Mouse (Mus musculus) midbrain, embryonic 10.5 days (tissue): Measurements from ENCODE around the gene Anxa4. TPM values are rescaled to one million over a fixed set of nuclear protein-coding genes. Genes with fewer than 3 reads are reported as not detected.

Experiments used
- DNase-seq: peaks from one replicate; pipeline ENCODE4 v3.0.0-alpha.2; 2017; ENCODE audit warnings: low spot score
- H3K27ac ChIP-seq: fragments of 300-500 bp; sonication (generic); replicated peaks from 2 replicates; pipeline ENCODE4 v1.5.1; 2016; ENCODE audit warnings: mild to moderate bottlenecking
- H3K27me3 ChIP-seq: fragments of 300-500 bp; sonication (generic); 2 replicates; pipeline ENCODE4 v1.6.1; 2016; ENCODE audit warnings: low read depth, mild to moderate bottlenecking; ENCODE audit not compliant: poor library complexity, severe bottlenecking
- H3K36me3 ChIP-seq: fragments of 300-500 bp; sonication (generic); 2 replicates; pipeline ENCODE4 v1.6.1; 2016; ENCODE audit warnings: mild to moderate bottlenecking, moderate library complexity
- H3K4me1 ChIP-seq: fragments of 300-500 bp; sonication (generic); 2 replicates; pipeline ENCODE4 v1.6.1; 2016
- H3K4me3 ChIP-seq: fragments of 300-500 bp; sonication (generic); 2 replicates; pipeline ENCODE4 v1.5.1; 2016; ENCODE audit warnings: mild to moderate bottlenecking, moderate library complexity
- H3K9me3 ChIP-seq: fragments of 300-500 bp; sonication (generic); replicated peaks from 2 replicates; pipeline ENCODE4 v1.6.1; 2016; ENCODE audit warnings: mild to moderate bottlenecking
- WGBS: fragments of 180-500 bp; shearing (Covaris S2); methylation state at CpG from one replicate; pipeline ENCODE4 v1.1.7; 2016; 5-methylcytosine and 5-hydroxymethylcytosine counted together
- polyA plus RNA-seq: library from polyadenylated mRNA; unstranded; fragments of >200 nt; fragmentation: Nextera tagmentation; extraction: Ambion mirVana; gene quantifications from 2 replicates; pipeline ENCODE4 v1.2.1, GENCODE M21; 2016

The Anxa4 gene
- polyA plus RNA-seq, 1 experiment from 2014 or later = 4.5 TPM

DNA sequence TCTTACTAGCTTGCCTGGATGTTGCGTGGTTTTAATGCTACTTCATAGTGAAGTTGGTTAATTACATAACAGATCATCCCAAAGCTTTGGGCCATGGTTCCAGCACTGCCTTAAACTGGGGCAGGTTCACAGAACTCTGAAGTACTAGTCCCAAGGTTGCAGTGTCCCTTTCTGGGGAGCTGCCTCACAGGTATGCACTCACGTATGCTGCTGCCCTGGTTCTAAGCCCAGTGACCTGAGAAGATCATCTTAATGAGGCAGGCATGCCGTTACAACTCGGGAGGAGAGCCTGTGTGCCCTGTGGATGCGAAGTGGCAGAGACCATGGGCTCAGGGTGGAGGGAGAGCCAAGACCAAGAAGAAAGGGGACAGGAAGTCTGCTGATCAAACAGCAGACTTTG, 26.5 kb upstream of the Anxa4 start:
- 82% methylated on average over 5 of the region's 5 CpGs for WGBS
- Histone ChIP-seq H3K4me3 (no peak overlapping the region), H3K27me3 (peaks cover 14% of the 10 kb centered on the region), H3K4me1 (peaks cover 26% of the 10 kb centered on the region), H3K27ac (no peak overlapping the region), H3K9me3 (no peaks in the 10 kb centered on the region), H3K36me3 (no peaks in the 10 kb centered on the region)
- DNase-seq = no peak

- DNase-seq = no peak
- no peak overlapping the region for H3K27ac ChIP-seq
- WGBS = 77% methylated on average over 4 of the region's 4 CpGs
- H3K27me3 ChIP-seq = peaks cover 14% of the 10 kb centered on the region
- H3K9me3 ChIP-seq = no peaks in the 10 kb centered on the region
- no peaks in the 10 kb centered on the region for H3K36me3 ChIP-seq
- no peak overlapping the region for H3K4me3 ChIP-seq
- peaks cover 27% of the 10 kb centered on the region for H3K4me1 ChIP-seq
These were observed 25.5 kb upstream of the Anxa4 start for GRCm38 (mm10) chr6:86818914-86819313.

- Histone ChIP-seq H3K4me1 (peaks cover 13% of the 10 kb centered on the region), H3K4me3 (no peak overlapping the region), H3K27me3 (no peaks in the 10 kb centered on the region; the same call in 1 of the 2 replicates), H3K27ac (no peak overlapping the region), H3K9me3 (no peaks in the 10 kb centered on the region), H3K36me3 (no peaks in the 10 kb centered on the region)
- 25% methylated on average over 8 of the region's 8 CpGs for whole genome bisulfite sequencing
- DNase-seq = no peak
These were observed 23.2 kb upstream of the Anxa4 start for GRCm38 (mm10) chr6:86816586-86816985.

DNA sequence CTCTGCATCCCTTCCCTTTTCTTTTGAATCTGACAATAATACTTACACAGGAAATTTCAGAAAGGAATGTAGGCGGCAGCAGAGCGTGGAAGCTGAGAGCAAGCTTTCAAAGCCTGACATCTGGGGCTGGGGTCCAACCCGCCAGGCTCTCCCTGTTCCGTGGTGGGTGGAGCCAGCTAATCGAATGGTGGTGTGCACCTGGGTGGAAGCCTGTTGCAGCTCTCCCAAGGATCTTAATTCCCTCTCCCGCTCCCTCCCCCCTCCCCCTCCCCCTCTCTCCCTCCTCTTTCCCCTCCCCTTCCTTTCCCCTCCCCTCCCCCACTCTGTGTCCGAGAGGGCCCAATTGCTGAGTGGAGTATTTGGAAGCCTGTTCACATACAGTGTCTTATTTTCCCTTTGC, 22.1 kb upstream of the Anxa4 start:
- peaks cover 13% of the 10 kb centered on the region for H3K4me1 ChIP-seq
- no peaks in the 10 kb centered on the region for H3K36me3 ChIP-seq
- H3K27me3 ChIP-seq = no peaks in the 10 kb centered on the region
- DNase-seq = no peak
- H3K9me3 ChIP-seq = no peaks in the 10 kb centered on the region
- 9% methylated on average over 7 of the region's 7 CpGs for WGBS
- H3K4me3 ChIP-seq = peak overlapping the region; percentile 26; the same call in 1 of the 2 replicates
- H3K27ac ChIP-seq = peak overlapping the region; percentile 15; the same call in 1 of the 2 replicates

DNA sequence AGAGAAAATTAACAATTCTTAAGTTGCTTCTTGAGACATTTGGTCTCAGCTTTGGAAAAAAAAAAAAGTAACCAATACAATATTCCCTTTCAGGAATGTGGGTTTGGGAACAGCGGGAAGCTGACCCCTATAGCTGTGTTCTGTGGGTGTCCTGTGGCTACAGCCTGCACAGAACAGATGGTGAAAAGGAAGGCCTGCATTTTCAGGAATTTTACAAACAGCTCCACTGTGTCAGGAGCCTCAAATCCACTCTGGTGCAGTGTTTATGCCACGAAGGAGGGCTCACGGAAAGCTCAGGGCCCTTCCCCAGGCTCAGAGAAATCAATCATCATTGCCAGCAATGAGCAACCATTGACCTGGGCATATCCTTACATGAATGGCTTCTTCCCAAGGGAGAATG, 21.5 kb upstream of the Anxa4 start:
- 0 out of 2 replicates have a peak overlapping the region, but pooled peaks have one; percentile 15 for H3K27ac ChIP-seq
- DNase-seq = no peak
- H3K36me3 ChIP-seq = no peaks in the 10 kb centered on the region
- no peaks in the 10 kb centered on the region for H3K27me3 ChIP-seq
- H3K4me3 ChIP-seq = peak overlapping the region; percentile 26; the same call in 1 of the 2 replicates
- H3K9me3 ChIP-seq = no peaks in the 10 kb centered on the region
- WGBS = 44% methylated on average over 3 of the region's 3 CpGs
- peaks cover 14% of the 10 kb centered on the region for H3K4me1 ChIP-seq

GRCm38 (mm10) chr6:86813341-86813740, 20.0 kb upstream of the Anxa4 start:
- DNase-seq = no peak
- Histone ChIP-seq H3K4me1 (peaks cover 16% of the 10 kb centered on the region), H3K4me3 (no peak overlapping the region), H3K27me3 (no peaks in the 10 kb centered on the region), H3K36me3 (no peaks in the 10 kb centered on the region), H3K27ac (no peak overlapping the region), H3K9me3 (no peaks in the 10 kb centered on the region)
- 24% methylated on average over 3 of the region's 3 CpGs for WGBS

DNA sequence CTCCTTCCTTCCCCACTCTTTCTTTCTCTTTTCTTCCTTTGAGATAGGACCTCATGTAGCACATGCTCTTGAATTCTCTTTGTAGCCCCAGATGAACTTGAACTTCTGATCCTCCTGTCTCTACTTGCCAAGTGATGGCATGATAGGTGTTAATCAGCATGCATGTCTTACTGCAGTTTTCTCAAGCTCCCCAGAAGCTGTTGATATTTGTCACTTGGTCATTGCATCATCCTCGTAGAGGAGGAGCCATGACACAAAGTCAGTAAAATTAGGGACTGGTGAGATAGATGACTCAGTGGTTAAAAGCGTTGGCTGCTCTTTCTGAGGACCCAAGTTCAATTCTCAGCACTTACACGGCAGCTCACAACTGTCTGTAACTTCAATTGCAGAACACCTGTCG, 19.5 kb upstream of the Anxa4 start:
- 64% methylated on average over 4 of the region's 4 CpGs for WGBS
- H3K9me3 ChIP-seq = no peaks in the 10 kb centered on the region
- no peak overlapping the region for H3K4me3 ChIP-seq
- H3K4me1 ChIP-seq = peaks cover 16% of the 10 kb centered on the region
- no peak for DNase-seq
- H3K27me3 ChIP-seq = no peaks in the 10 kb centered on the region
- H3K27ac ChIP-seq = no peak overlapping the region
- H3K36me3 ChIP-seq = no peaks in the 10 kb centered on the region

DNA sequence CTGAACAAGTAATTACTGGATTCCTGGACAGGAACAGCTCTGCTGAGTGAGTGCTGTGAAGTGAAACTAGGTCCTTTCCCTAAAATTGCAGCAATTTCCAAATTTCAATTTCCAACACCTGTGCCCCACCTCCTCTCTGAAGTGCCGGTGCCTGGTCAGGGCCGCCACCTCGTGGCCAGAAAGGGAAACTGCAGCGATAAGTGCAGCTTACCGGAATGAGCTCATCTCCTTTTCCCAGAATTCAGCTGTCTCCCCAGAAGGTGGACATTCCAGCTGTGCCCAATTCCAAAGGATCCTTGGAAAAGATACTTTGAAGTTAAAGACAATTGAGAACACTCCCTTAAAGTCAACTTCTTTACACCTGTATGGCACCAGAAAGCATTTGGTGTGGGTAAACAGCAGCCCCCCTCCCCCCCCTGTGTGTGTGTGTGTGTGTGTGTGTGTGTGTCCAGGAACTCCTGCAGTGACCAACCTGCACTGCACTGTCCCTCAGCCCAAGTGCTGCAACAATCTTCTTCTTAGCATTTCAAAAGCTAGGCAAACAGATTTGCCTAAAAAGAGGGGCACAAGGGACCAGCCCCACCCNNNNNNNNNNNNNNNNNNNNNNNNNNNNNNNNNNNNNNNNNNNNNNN, 13.2 kb upstream of the Anxa4 start:
- Histone ChIP-seq H3K27me3 (no peaks in the 10 kb centered on the region), H3K9me3 (no peaks in the 10 kb centered on the region), H3K4me1 (0 out of 2 replicates have a peak, but pooled peaks cover 5% of the 10 kb centered on the region), H3K4me3 (no peak overlapping the region), H3K27ac (peak overlapping the region; percentile 34; the same call in 1 of the 2 replicates), H3K36me3 (no peaks in the 10 kb centered on the region)
- 2% methylated on average over 5 of the region's 5 CpGs for WGBS
- peak; percentile 56 for DNase-seq

- H3K27me3 ChIP-seq = no peaks in the 10 kb centered on the region
- H3K27ac ChIP-seq = no peak overlapping the region
- no peak for DNase-seq
- H3K36me3 ChIP-seq = no peaks in the 10 kb centered on the region
- WGBS = 89% methylated on average over 3 of the region's 3 CpGs
- 0 out of 2 replicates have a peak, but pooled peaks cover 2% of the 10 kb centered on the region for H3K4me1 ChIP-seq
- no peak overlapping the region for H3K4me3 ChIP-seq
- H3K9me3 ChIP-seq = no peaks in the 10 kb centered on the region
These were observed 11.3 kb upstream of the Anxa4 start for GRCm38 (mm10) chr6:86804646-86805045.

- H3K9me3 ChIP-seq = no peaks in the 10 kb centered on the region
- peaks cover 10% of the 10 kb centered on the region for H3K27me3 ChIP-seq
- H3K4me3 ChIP-seq = no peak overlapping the region
- no peak for DNase-seq
- 48% methylated on average over 11 of the region's 11 CpGs for WGBS
- H3K4me1 ChIP-seq = no peaks in the 10 kb centered on the region
- no peak overlapping the region for H3K27ac ChIP-seq
- H3K36me3 ChIP-seq = no peaks in the 10 kb centered on the region
These were observed 8.0 kb upstream of the Anxa4 start for GRCm38 (mm10) chr6:86801431-86801830.

- Histone ChIP-seq H3K27me3 (peaks cover 19% of the 10 kb centered on the region), H3K36me3 (no peaks in the 10 kb centered on the region), H3K4me1 (no peaks in the 10 kb centered on the region), H3K9me3 (no peaks in the 10 kb centered on the region), H3K27ac (no peak overlapping the region), H3K4me3 (no peak overlapping the region)
- DNase-seq = no peak
- WGBS = 92% methylated on average over 3 of the region's 3 CpGs
These were observed 7.1 kb upstream of the Anxa4 start for GRCm38 (mm10) chr6:86800467-86800866.

- no peak for DNase-seq
- Histone ChIP-seq H3K9me3 (no peaks in the 10 kb centered on the region), H3K36me3 (no peaks in the 10 kb centered on the region), H3K27ac (no peak overlapping the region), H3K4me3 (no peak overlapping the region), H3K27me3 (peaks cover 49% of the 10 kb centered on the region), H3K4me1 (peaks cover 16% of the 10 kb centered on the region)
- 63% methylated on average over 4 of the region's 4 CpGs for WGBS
These were observed 4.1 kb upstream of the Anxa4 start for GRCm38 (mm10) chr6:86797455-86797854.

GRCm38 (mm10) chr6:86793957-86794356, 573 bp upstream of the Anxa4 start:
- H3K4me3 ChIP-seq = peak overlapping the region; percentile 69
- peaks cover 16% of the 10 kb centered on the region for H3K4me1 ChIP-seq
- 49% methylated on average over 5 of the region's 5 CpGs for WGBS
- no peak for DNase-seq
- H3K9me3 ChIP-seq = no peaks in the 10 kb centered on the region
- H3K36me3 ChIP-seq = no peaks in the 10 kb centered on the region
- no peak overlapping the region for H3K27ac ChIP-seq
- peaks cover 73% of the 10 kb centered on the region for H3K27me3 ChIP-seq
